Mouse (Mus musculus) forebrain, embryonic 10.5 days (tissue): Measurements from ENCODE around the gene Spg11. TPM values are rescaled to one million over a fixed set of nuclear protein-coding genes. Genes with fewer than 3 reads are reported as not detected.

Source experiments
- DNase-seq: peaks from one replicate; pipeline ENCODE4 v3.0.0-alpha.2; 2017; ENCODE audit warnings: low spot score; ENCODE audit errors: extremely low spot score
- H3K27ac ChIP-seq: fragments of 300-500 bp; sonication (generic); 2 replicates; pipeline ENCODE4 v1.5.1; 2016; ENCODE audit warnings: mild to moderate bottlenecking
- H3K27me3 ChIP-seq: fragments of 300-500 bp; sonication (generic); 2 replicates; pipeline ENCODE4 v1.6.1; 2016; ENCODE audit warnings: mild to moderate bottlenecking; ENCODE audit not compliant: poor library complexity, severe bottlenecking
- H3K36me3 ChIP-seq: fragments of 300-500 bp; sonication (generic); replicated peaks from 2 replicates; pipeline ENCODE4 v1.6.1; 2016; ENCODE audit warnings: mild to moderate bottlenecking, moderate library complexity
- H3K4me1 ChIP-seq: fragments of 300-500 bp; sonication (generic); 2 replicates; pipeline ENCODE4 v1.6.1; 2016
- H3K4me3 ChIP-seq: fragments of 300-500 bp; sonication (generic); 2 replicates; pipeline ENCODE4 v1.5.1; 2016; ENCODE audit warnings: mild to moderate bottlenecking, moderate library complexity
- H3K9me3 ChIP-seq: fragments of 300-500 bp; sonication (generic); 2 replicates; pipeline ENCODE4 v1.6.1; 2016; ENCODE audit warnings: mild to moderate bottlenecking, moderate library complexity
- WGBS: fragments of 180-500 bp; shearing (Covaris S2); methylation state at CpG from one replicate; pipeline ENCODE4 v1.1.7; 2016; 5-methylcytosine and 5-hydroxymethylcytosine counted together
- polyA plus RNA-seq: library from polyadenylated mRNA; unstranded; fragments of >200 nt; fragmentation: Nextera tagmentation; extraction: Ambion mirVana; gene quantifications from 2 replicates; pipeline ENCODE4 v1.2.1, GENCODE M21; 2016

The Spg11 gene
- polyA plus RNA-seq, 1 experiment from 2014 or later, result 13.5 TPM

DNA sequence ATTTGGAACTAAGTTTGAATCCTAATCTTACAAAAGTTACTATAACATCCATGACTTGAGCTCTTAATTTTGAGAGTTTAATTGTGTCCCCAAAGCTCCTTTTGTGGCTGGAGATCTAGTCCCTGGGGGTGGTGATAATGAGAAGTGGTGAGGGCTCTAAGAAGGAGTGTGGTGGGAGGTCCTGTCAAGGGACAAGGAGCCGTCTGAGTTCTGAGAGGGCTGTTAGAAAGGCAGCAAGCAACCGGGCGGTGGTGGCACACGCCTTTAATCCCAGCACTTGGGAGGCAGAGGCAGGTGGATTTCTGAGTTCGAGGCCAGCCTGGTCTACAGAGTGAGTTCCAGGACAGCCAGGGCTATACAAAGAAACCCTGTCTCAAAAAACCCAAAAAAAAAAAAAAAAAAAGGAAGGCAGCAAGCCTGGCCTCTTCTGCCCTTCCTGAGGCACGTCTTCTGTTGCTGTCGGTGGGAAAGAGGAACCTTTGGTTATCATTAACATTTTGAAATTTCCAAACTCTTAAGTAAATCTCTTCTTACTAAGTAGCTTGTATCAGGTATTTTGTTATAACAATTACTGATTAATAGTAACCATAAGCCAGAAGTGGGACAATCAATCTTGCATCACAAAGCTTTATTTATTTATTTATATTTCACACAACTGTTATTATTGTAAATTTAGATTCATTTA is 35.6 kb upstream of the Spg11 start:
- no peak for DNase-seq
- Histone ChIP-seq H3K4me3 (no peak overlapping the region), H3K9me3 (no peaks in the 10 kb centered on the region), H3K4me1 (peaks cover 3% of the 10 kb centered on the region), H3K27ac (no peak overlapping the region), H3K36me3 (peaks cover 32% of the 10 kb centered on the region), H3K27me3 (peaks cover 6% of the 10 kb centered on the region)
- WGBS, result 86% methylated on average over 7 of the region's 7 CpGs

DNA sequence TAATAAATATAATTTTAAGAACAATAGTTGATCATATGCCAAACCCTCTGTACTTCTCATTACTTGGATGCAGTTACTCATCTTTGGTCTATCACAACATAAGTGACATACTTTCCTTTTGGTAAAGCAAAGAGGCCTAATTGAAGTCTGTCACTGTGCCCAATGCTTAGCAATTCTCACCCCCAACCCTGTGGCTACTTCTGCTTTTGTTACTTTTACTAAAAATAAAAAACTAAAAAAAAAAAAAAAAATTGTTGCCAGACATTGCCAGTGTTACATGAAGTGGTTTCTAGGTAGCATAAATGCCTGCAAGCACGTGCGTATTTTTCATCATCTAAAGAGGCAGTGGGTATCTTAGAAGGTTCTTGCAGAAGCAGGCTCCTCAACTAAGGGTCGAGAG is 34.7 kb upstream of the Spg11 start:
- Histone ChIP-seq H3K4me3 (no peak overlapping the region), H3K4me1 (peaks cover 10% of the 10 kb centered on the region), H3K27me3 (peaks cover 12% of the 10 kb centered on the region), H3K9me3 (no peaks in the 10 kb centered on the region), H3K36me3 (peaks cover 32% of the 10 kb centered on the region), H3K27ac (no peak overlapping the region)
- DNase-seq, result no peak
- WGBS, result 80% methylated on average over 3 of the region's 3 CpGs

DNA sequence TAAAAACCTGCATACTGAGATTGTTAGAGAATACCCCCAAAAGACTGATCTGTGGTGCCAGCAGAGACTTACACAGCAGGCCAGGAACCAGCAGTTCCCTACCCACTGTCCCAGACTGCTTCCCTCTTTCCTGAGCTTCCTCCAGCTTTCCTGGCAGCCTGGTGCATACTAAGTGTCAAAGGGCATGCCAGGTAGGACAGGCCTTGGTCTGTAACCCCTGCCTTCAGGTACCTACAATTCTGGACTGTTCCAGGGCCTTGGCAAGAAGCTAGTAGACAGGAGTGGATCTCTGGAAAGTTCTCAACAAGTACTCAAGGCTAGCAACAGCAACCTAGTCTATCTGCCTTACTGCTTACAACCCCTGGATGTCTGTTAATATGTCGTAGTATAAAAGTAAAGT is 33.0 kb upstream of the Spg11 start:
- Histone ChIP-seq H3K4me3 (no peak overlapping the region), H3K36me3 (peaks cover 32% of the 10 kb centered on the region), H3K9me3 (no peaks in the 10 kb centered on the region), H3K4me1 (peaks cover 19% of the 10 kb centered on the region), H3K27ac (no peak overlapping the region), H3K27me3 (peaks cover 12% of the 10 kb centered on the region)
- DNase-seq, result no peak
- 88% methylated on average over 1 of the region's 1 CpGs for WGBS

DNA sequence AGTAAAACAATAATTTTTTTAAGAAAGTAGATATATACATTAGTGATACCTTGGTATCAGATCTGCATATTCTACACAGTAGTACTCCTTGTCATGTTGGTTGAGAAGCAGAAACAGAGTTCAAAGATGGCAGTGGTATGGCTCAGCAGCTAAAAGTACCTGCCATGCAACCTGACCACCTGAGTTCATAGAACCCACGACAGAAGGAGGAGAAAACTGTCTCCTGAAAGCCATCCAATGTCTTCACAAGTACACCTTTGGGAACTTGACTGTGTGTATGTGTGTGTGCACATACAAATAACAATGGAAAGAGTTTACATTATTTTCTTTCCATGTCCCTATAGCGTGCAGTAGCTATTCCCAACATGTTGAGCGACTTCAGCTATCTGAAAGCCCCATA is 31.5 kb upstream of the Spg11 start:
- 78% methylated on average over 3 of the region's 3 CpGs for WGBS
- Histone ChIP-seq H3K4me3 (no peak overlapping the region), H3K9me3 (no peaks in the 10 kb centered on the region), H3K4me1 (peaks cover 19% of the 10 kb centered on the region), H3K36me3 (peaks cover 23% of the 10 kb centered on the region), H3K27me3 (peaks cover 12% of the 10 kb centered on the region), H3K27ac (no peak overlapping the region)
- DNase-seq, result no peak

DNA sequence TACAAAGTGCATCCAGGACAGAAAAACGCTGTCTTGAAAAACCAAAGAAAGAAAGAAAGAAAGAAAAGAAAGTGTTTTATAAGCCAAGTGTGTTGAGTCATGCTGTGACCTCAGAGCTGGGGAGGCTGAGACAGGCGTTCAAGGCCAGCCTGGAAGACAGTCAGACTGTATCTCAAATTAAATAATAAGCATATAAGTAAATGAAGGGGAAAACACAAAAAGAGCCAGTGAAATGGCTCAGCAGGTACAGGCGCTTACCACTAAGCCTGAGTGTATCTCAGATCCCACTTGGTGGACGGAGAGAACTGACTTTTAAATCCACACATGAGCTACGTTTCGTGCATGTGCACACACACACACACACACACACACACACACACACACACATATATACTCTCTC is 31.1 kb upstream of the Spg11 start:
- H3K27ac ChIP-seq, result no peak overlapping the region
- peaks cover 12% of the 10 kb centered on the region for H3K27me3 ChIP-seq
- WGBS, result 90% methylated on average over 6 of the region's 6 CpGs
- peaks cover 19% of the 10 kb centered on the region for H3K36me3 ChIP-seq
- no peaks in the 10 kb centered on the region for H3K9me3 ChIP-seq
- no peak for DNase-seq
- no peak overlapping the region for H3K4me3 ChIP-seq
- H3K4me1 ChIP-seq, result peaks cover 19% of the 10 kb centered on the region

DNA sequence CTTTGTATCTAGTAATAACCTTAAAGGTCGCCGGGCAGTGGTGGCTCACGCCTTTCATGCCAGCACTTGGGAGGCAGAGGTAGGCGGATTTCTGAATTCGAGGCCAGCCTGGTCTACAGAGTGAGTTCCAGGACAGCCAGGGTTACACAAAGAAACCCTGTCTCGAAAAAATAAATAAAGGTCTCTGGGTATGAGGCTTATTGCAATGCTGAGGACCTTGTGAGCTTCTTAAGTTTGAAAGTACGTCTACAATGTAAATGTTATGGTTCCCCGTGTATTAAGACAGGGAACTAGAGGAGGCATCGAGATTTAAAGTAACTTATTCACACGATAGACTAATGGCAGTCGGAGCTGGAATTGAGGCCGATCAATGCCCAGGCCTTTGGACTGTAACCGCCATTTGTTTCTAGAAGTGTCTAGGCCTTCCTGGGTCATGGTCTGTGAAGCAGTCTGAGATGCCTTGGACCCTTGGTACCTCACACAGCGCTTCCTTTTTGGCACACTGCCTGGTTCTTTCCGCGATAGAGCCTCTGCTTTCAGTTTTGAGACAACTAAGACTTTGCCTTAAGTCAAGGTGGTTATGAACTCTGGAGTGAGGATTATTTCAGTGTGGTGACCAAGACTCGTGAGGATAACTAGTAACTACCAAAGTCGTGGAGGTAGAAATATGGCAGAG is 30.2 kb upstream of the Spg11 start:
- Histone ChIP-seq H3K27ac (peak overlapping the region; percentile 87), H3K4me1 (peaks cover 19% of the 10 kb centered on the region), H3K9me3 (no peaks in the 10 kb centered on the region), H3K36me3 (peaks cover 16% of the 10 kb centered on the region), H3K27me3 (peaks cover 12% of the 10 kb centered on the region), H3K4me3 (peak overlapping the region; percentile 78)
- WGBS, result 42% methylated on average over 18 of the region's 18 CpGs
- no peak for DNase-seq

DNA sequence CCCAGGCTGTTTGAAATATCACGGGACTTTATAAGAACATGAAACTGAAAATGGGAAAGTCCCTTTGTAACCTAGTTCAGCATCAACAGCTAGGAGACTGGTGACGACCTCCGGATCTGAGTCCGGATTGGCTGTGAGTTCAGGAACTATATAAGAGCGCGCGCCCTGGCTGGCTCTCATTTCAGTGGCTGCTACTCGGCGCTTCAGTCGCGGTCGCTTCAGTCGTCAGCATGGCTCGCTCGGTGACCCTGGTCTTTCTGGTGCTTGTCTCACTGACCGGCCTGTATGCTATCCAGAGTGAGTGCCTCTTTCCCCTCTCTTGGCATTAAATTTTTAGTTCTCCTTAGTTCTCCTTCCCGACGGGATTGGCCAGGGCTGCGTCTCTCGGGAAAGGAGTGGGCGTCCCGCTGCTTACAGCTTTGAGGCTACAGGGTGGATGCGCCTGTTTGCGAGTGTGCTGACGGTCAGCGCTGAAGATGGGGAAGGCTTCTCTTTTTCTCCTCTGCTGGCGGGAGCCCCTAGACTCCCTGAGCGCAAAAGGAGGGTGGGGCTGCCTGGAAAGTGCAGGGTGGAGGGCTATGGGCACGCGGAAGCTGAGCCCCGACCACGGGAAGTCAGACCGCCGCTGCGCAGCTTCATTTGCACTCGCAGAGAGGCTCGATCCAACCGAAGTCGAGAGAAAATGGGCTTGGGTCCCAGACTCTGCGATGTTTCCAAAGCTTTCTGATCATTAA is 29.5 kb upstream of the Spg11 start, which contains the start of gene B2m:
Gene B2m (plus strand): TSS at position 179 of the 734 bp plus-strand sequence.
- peak; percentile 94 for DNase-seq
- peak within 1 kb of the TSS; percentile 78 for H3K4me3 ChIP-seq
- peaks cover 19% of the 10 kb centered on the region for H3K4me1 ChIP-seq
- H3K36me3 ChIP-seq, result peaks cover 12% of the 10 kb centered on the region
- H3K9me3 ChIP-seq, result no peaks in the 10 kb centered on the region
- peaks cover 12% of the 10 kb centered on the region for H3K27me3 ChIP-seq
- H3K27ac ChIP-seq, result peak within 1 kb of the TSS; percentile 87
- under 1% methylated on average over 40 of the region's 40 CpGs for WGBS

DNA sequence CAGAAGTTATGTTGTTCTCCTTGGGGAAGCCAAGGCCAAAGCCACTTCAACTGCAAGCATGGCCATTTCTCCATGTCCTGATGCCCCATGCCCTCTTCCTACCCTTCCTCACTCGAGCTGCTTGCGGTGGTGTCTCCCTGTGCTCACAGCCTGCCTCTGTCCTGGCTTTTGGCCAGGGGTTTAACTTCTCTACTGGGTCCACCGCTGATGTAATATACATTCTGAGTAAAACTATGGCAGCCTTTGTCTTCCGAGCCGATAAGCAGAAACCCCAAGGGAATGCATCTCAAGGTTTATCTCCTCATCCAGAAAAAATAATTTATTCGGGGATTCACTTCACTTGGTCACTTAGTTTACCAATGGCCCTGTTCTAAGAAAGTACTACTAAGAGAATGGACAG is 28.5 kb upstream of the Spg11 start:
- Histone ChIP-seq H3K27me3 (peaks cover 12% of the 10 kb centered on the region), H3K4me1 (peaks cover 19% of the 10 kb centered on the region), H3K27ac (no peak overlapping the region), H3K4me3 (no peak overlapping the region), H3K9me3 (no peaks in the 10 kb centered on the region), H3K36me3 (peaks cover 6% of the 10 kb centered on the region)
- no peak for DNase-seq
- 86% methylated on average over 6 of the region's 6 CpGs for WGBS

DNA sequence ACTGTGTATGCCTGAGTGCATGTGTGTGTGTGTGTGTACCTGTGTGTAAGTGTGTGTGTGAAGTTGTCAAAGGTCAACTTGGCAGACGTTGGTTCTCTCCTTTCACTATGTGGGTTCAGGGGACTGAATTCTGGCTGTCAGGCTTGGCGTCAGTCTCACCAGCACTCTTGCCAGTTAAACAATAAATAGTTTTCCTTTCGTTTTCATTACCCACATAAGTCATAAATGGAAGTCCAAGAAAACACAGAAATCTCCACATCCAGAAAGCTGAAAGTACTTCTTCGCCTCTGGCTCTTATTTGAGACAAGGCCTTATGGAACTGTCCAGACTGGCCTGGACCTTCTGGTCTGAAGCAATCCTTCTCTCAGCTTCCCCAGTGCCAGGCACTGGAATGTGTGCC is 27.6 kb upstream of the Spg11 start:
- H3K9me3 ChIP-seq, result no peaks in the 10 kb centered on the region
- no peak for DNase-seq
- 80% methylated on average over 4 of the region's 4 CpGs for WGBS
- H3K4me3 ChIP-seq, result no peak overlapping the region
- H3K4me1 ChIP-seq, result peaks cover 19% of the 10 kb centered on the region
- no peak overlapping the region for H3K27ac ChIP-seq
- H3K27me3 ChIP-seq, result peaks cover 12% of the 10 kb centered on the region
- no peaks in the 10 kb centered on the region for H3K36me3 ChIP-seq

DNA sequence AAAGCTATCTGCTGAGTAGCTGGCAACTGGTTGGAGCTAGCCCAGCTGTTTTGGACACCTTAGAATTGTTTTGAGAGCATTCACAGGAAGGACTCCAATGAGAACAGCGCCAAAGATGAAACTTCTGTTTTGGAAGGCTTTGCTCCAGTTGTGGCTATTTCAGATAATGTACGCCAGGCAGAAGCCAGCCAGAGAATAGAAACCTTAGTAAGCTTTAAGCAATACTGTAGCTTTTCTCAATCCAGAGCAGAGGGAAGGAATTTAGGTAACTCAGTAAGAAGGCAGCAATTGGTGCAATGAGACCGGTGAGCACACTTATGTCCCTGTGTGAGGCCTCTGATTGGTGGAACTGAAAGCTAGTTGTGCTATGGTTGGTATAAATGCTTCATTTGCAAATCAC is 24.9 kb upstream of the Spg11 start:
- Histone ChIP-seq H3K36me3 (no peaks in the 10 kb centered on the region), H3K9me3 (no peaks in the 10 kb centered on the region), H3K4me1 (peaks cover 9% of the 10 kb centered on the region), H3K27ac (no peak overlapping the region), H3K27me3 (no peaks in the 10 kb centered on the region), H3K4me3 (no peak overlapping the region)
- DNase-seq, result no peak
- 95% methylated on average over 3 of the region's 3 CpGs for WGBS

DNA sequence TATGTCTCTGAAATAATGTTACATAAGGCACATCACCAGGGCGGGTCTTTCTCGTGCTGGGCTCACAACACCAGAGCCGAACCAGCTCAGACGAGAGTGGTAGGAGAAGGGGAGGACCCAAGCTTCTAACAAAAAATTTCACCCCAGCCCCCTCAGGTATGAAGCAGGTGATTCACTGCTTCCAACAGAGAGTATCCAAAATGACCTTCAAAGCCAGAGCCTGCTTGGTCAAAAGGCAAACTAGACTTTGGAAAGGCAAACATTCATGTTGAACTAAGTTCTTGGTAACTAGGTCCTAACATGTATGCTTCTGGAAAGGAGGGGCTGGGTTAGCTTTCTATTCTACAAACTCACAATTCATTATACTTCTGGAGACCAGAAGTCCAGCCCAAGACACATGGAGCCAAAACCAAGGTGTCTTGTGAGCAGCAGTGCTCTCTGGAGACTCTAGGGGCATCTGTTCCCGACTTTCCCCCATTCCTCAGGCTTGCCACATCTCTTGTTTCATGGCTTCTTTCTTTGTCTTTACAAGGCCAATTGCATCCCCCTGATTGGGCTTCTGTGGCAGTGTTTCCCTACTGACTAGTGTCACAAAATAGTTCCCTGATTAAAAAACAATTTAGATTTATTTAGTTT is 23.3 kb upstream of the Spg11 start:
- no peak for DNase-seq
- no peak overlapping the region for H3K27ac ChIP-seq
- 78% methylated on average over 5 of the region's 5 CpGs for WGBS

DNA sequence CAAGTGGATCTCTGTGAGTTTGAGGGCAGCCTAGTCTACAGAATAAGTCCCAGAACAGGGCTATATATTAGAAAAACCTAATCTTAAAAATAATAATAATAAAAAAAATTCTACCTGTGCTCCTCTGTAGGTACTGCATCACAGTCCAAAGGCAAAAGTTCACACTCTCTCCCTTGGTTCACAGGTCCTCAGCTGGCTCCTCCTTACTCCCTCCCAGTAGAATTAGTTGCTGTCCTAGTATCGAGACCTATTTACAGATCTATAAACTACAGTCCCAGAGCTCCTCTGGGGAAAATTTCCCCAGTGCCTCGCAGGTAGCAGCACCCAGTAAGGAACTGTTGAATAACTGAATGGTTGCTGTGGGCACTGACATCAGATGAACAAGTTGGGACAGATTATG is 22.6 kb upstream of the Spg11 start:
- no peak for DNase-seq
- Histone ChIP-seq H3K9me3 (no peaks in the 10 kb centered on the region), H3K4me3 (no peak overlapping the region), H3K27me3 (no peaks in the 10 kb centered on the region), H3K36me3 (no peaks in the 10 kb centered on the region), H3K27ac (no peak overlapping the region), H3K4me1 (no peaks in the 10 kb centered on the region)
- 92% methylated on average over 2 of the region's 2 CpGs for WGBS

More for the DNA sequence above, 23.3 kb upstream of the Spg11 start:
- H3K4me1 ChIP-seq, result no peaks in the 10 kb centered on the region
- H3K9me3 ChIP-seq, result no peaks in the 10 kb centered on the region
- H3K4me3 ChIP-seq, result no peak overlapping the region
- no peaks in the 10 kb centered on the region for H3K36me3 ChIP-seq
- no peaks in the 10 kb centered on the region for H3K27me3 ChIP-seq
